Mouse (Mus musculus) kidney, adult 2 months (tissue): ENCODE results near the gene Fzd2. TPM values are rescaled to one million over a fixed set of nuclear protein-coding genes. Genes with fewer than 3 reads are reported as not detected.

Source experiments
- DNase-seq: peaks from one replicate; pipeline ENCODE4 v3.0.0; 2021
- H3K27ac ChIP-seq: fragments of 200-500 bp; 2 replicates; pipeline ENCODE4 v1.5.1; 2012; ENCODE audit warnings: low read depth, low read length, control low read depth, inconsistent platforms; ENCODE audit not compliant: insufficient read depth
- H3K27me3 ChIP-seq: fragments of 200-500 bp; replicated peaks from 2 replicates; pipeline ENCODE4 v1.6.1; 2012; ENCODE audit warnings: mild to moderate bottlenecking, moderate library complexity, low read length, inconsistent platforms; ENCODE audit not compliant: control insufficient read depth, insufficient read depth
- H3K36me3 ChIP-seq: fragments of 200-500 bp; 2 replicates; pipeline ENCODE4 v1.6.1; 2012; ENCODE audit warnings: mild to moderate bottlenecking, moderate library complexity, low read length, inconsistent platforms; ENCODE audit not compliant: control insufficient read depth, insufficient read depth
- H3K4me1 ChIP-seq: fragments of 200-500 bp; 2 replicates; pipeline ENCODE4 v1.6.1; 2011; ENCODE audit warnings: low read length; ENCODE audit not compliant: control insufficient read depth, insufficient read depth
- H3K4me3 ChIP-seq: fragments of 200-500 bp; 2 replicates; pipeline ENCODE4 v1.5.1; 2011; ENCODE audit warnings: mild to moderate bottlenecking, low read depth, low read length, control low read depth; ENCODE audit not compliant: insufficient read depth
- CTCF ChIP-seq: fragments of 200-500 bp; conservative IDR thresholded peaks from 2 replicates; pipeline ENCODE4 v1.5.1; 2011; ENCODE audit warnings: low read depth, mild to moderate bottlenecking, control low read depth, low read length, moderate library complexity, mixed read lengths; ENCODE audit not compliant: insufficient read depth, insufficient read length
- POLR2A ChIP-seq: fragments of 200-500 bp; IDR thresholded peaks from one replicate; pipeline ENCODE4 v1.6.1; 2011; ENCODE audit warnings: low read depth, low read length, control low read depth
- WGBS: fragments of 180-500 bp; shearing (Covaris S2); methylation state at CpG from one replicate; pipeline ENCODE4 v1.1.7; 2018; 5-methylcytosine and 5-hydroxymethylcytosine counted together
- polyA plus RNA-seq: library from polyadenylated mRNA; depleted of rRNA; stranded (reverse); fragments of >200 nt; gene quantifications from 2 replicates; pipeline ENCODE4 v1.2.3, GENCODE M21; 2012

The Fzd2 gene
- polyA plus RNA-seq, 1 experiment, result 8.5 TPM

GRCm38 (mm10) chr11:102582016-102582610 lies 22.1 kb upstream of the Fzd2 start:
- Histone ChIP-seq H3K4me1 (0 out of 2 replicates have a peak, but pooled peaks cover 3% of the 10 kb centered on the region), H3K4me3 (no peak overlapping the region), H3K27me3 (no peaks in the 10 kb centered on the region), H3K27ac (peak overlapping the region; percentile 46; the same call in 1 of the 2 replicates), H3K36me3 (no peaks in the 10 kb centered on the region)
- 43% methylated on average over 13 of the region's 13 CpGs for WGBS
- peak; percentile 56 for DNase-seq
- TF ChIP-seq CTCF, result no peak
- TF ChIP-seq POLR2A, result no peak

GRCm38 (mm10) chr11:102582736-102583135 lies 21.5 kb upstream of the Fzd2 start:
- no peaks in the 10 kb centered on the region for H3K36me3 ChIP-seq
- peak; percentile 2 for DNase-seq
- 33% methylated on average over 5 of the region's 5 CpGs for WGBS
- H3K27me3 ChIP-seq, result no peaks in the 10 kb centered on the region
- 0 out of 2 replicates have a peak, but pooled peaks cover 3% of the 10 kb centered on the region for H3K4me1 ChIP-seq
- no peak overlapping the region for H3K27ac ChIP-seq
- TF ChIP-seq CTCF (no peak), POLR2A (no peak)
- no peak overlapping the region for H3K4me3 ChIP-seq

GRCm38 (mm10) chr11:102586445-102587130 lies 17.6 kb upstream of the Fzd2 start:
- Histone ChIP-seq H3K4me3 (no peak overlapping the region), H3K27me3 (no peaks in the 10 kb centered on the region), H3K4me1 (0 out of 2 replicates have a peak, but pooled peaks cover 3% of the 10 kb centered on the region), H3K36me3 (no peaks in the 10 kb centered on the region), H3K27ac (no peak overlapping the region)
- no peak for DNase-seq
- 94% methylated on average over 4 of the region's 4 CpGs for WGBS
- no peak for TF ChIP-seq CTCF
- no peak for TF ChIP-seq POLR2A

GRCm38 (mm10) chr11:102587554-102587953 lies 16.6 kb upstream of the Fzd2 start:
- TF ChIP-seq POLR2A (no peak), CTCF (no peak)
- Histone ChIP-seq H3K27ac (no peak overlapping the region), H3K36me3 (no peaks in the 10 kb centered on the region), H3K4me1 (0 out of 2 replicates have a peak, but pooled peaks cover 3% of the 10 kb centered on the region), H3K27me3 (no peaks in the 10 kb centered on the region), H3K4me3 (no peak overlapping the region)
- 83% methylated on average over 3 of the region's 3 CpGs for WGBS
- no peak for DNase-seq

GRCm38 (mm10) chr11:102595341-102595820 lies 8.8 kb upstream of the Fzd2 start:
- H3K27me3 ChIP-seq, result no peaks in the 10 kb centered on the region
- TF ChIP-seq POLR2A (no peak), CTCF (no peak)
- no peaks in the 10 kb centered on the region for H3K36me3 ChIP-seq
- H3K27ac ChIP-seq, result no peak overlapping the region
- DNase-seq, result no peak
- no peaks in the 10 kb centered on the region for H3K4me1 ChIP-seq
- WGBS, result 46% methylated on average over 3 of the region's 4 CpGs
- no peak overlapping the region for H3K4me3 ChIP-seq

- H3K27me3 ChIP-seq, result no peaks in the 10 kb centered on the region; the same call in 1 of the 2 replicates
- H3K4me3 ChIP-seq, result no peak overlapping the region
- no peaks in the 10 kb centered on the region for H3K36me3 ChIP-seq
- no peaks in the 10 kb centered on the region for H3K4me1 ChIP-seq
- DNase-seq, result no peak
- TF ChIP-seq POLR2A (no peak), CTCF (peak; percentile 39)
- no peak overlapping the region for H3K27ac ChIP-seq
- WGBS, result 82% methylated on average over 3 of the region's 3 CpGs
These were observed 4.3 kb upstream of the Fzd2 start for GRCm38 (mm10) chr11:102599912-102600311.

GRCm38 (mm10) chr11:102602816-102603495 lies 1.2 kb upstream of the Fzd2 start:
- Histone ChIP-seq H3K4me1 (no peaks in the 10 kb centered on the region), H3K27ac (peak overlapping the region; percentile 14; the same call in 1 of the 2 replicates)
- 13% methylated on average over 13 of the region's 13 CpGs for WGBS

More at GRCm38 (mm10) chr11:102602816-102603495, 1.2 kb upstream of the Fzd2 start:
- no peak for TF ChIP-seq POLR2A
- TF ChIP-seq CTCF, result no peak
- DNase-seq, result no peak
- no peaks in the 10 kb centered on the region; the same call in 1 of the 2 replicates for H3K27me3 ChIP-seq
- peak overlapping the region; percentile 73 for H3K4me3 ChIP-seq
- H3K36me3 ChIP-seq, result no peaks in the 10 kb centered on the region
